Mouse (Mus musculus) midbrain, embryonic 14.5 days (tissue): ENCODE data around the gene Dydc1. TPM values are rescaled to one million over a fixed set of nuclear protein-coding genes. Genes with fewer than 3 reads are reported as not detected.

Experiments used
- polyA plus RNA-seq: library from polyadenylated mRNA; unstranded; fragments of >200 nt; fragmentation: Nextera tagmentation; extraction: Ambion mirVana; gene quantifications from 2 replicates; pipeline ENCODE4 v1.2.1, GENCODE M21; 2014

Gene Dydc1
- polyA plus RNA-seq, 1 experiment from 2014 or later: not detected

Other genes with a start within 250 kb of the Dydc1 start
- gene Sh2d4b, start 179.6 kb upstream of the Dydc1 start, polyA plus RNA-seq: 1.9 and 2.6 TPM in 2 replicates
- 57.2 and 79.6 TPM in 2 replicates for gene Tspan14, start 106.1 kb upstream of the Dydc1 start, polyA plus RNA-seq
- gene Fam213a, start 59.1 kb upstream of the Dydc1 start, polyA plus RNA-seq: 70.4 and 80.1 TPM in 2 replicates
- gene Dydc2, start 3.7 kb upstream of the Dydc1 start, polyA plus RNA-seq: 0.28 and 1.3 TPM in 2 replicates
- gene Mat1a, start 32.1 kb downstream of the Dydc1 start, polyA plus RNA-seq: not detected in 2 replicates
- not detected in 2 replicates for gene Sftpa1, start 58.9 kb downstream of the Dydc1 start, polyA plus RNA-seq
- gene Mbl1, start 78.5 kb downstream of the Dydc1 start, polyA plus RNA-seq: not detected in 2 replicates
- not detected in 2 replicates for gene Sftpd, start 112.2 kb downstream of the Dydc1 start, polyA plus RNA-seq
- 0.32 and 0.49 TPM in 2 replicates for gene Gm2832, start 205.9 kb downstream of the Dydc1 start, polyA plus RNA-seq